Mouse (Mus musculus): ENCODE data around the gene Cyp2ab1.

Cyp2ab1 gene

DNA sequence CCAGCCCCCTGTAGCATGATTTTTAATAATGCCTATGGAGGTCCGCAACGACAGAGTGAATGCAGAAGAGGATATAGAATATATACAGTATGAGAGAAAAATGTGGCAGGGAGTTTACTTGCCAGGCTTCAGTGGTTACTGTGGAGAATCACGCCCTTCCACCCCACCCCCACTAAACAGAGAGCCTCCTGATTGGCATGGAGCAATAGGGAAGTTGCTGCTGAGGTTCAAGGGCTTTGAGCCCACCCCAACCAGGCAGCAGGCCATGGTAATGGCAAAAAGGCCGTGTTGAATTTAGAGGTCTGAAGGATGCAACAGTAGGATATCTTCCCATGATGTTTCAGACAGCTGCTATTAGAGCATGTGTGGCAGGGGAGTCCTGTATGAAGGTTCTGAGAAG, 53.9 kb downstream of the Cyp2ab1 start:
- WGBS = 85% methylated on average over 4 of the region's 4 CpGs

- WGBS = 84% methylated on average over 7 of the region's 7 CpGs
Observed at GRCm38 (mm10) chr16:20265089-20265488, 60.1 kb downstream of the Cyp2ab1 start.
